Mouse (Mus musculus) liver, embryonic 15.5 days (tissue): ENCODE results near the gene Fam129b. TPM values are rescaled to one million over a fixed set of nuclear protein-coding genes. Genes with fewer than 3 reads are reported as not detected.

Experiments used
- ATAC-seq: fragments of 200-750 bp; cut with Nextera tagmentation; 2 replicates; pipeline ENCODE4 v1.8.0; 2017; ENCODE audit warnings: moderate number of reproducible peaks, mild to moderate bottlenecking, moderate library complexity; ENCODE audit not compliant: insufficient read depth
- H3K27ac ChIP-seq: fragments of 300-500 bp; sonication (generic); replicated peaks from 2 replicates; pipeline ENCODE4 v1.5.1; 2015; ENCODE audit warnings: mild to moderate bottlenecking, inconsistent platforms
- H3K27me3 ChIP-seq: fragments of 300-500 bp; sonication (generic); 2 replicates; pipeline ENCODE4 v1.6.1; 2015; ENCODE audit warnings: mild to moderate bottlenecking, inconsistent platforms
- H3K36me3 ChIP-seq: fragments of 300-500 bp; sonication (generic); replicated peaks from 2 replicates; pipeline ENCODE4 v1.6.1; 2015; ENCODE audit warnings: moderate library complexity, mild to moderate bottlenecking, inconsistent platforms
- H3K4me1 ChIP-seq: fragments of 300-500 bp; sonication (generic); replicated peaks from 2 replicates; pipeline ENCODE4 v1.6.1; 2015; ENCODE audit warnings: inconsistent platforms
- H3K4me2 ChIP-seq: fragments of 300-500 bp; sonication (generic); 2 replicates; pipeline ENCODE4 v1.6.1; 2015; ENCODE audit warnings: moderate library complexity, mild to moderate bottlenecking, inconsistent platforms
- H3K4me3 ChIP-seq: fragments of 300-500 bp; sonication (generic); replicated peaks from 2 replicates; pipeline ENCODE4 v1.5.1; 2015; ENCODE audit warnings: mild to moderate bottlenecking, inconsistent platforms
- H3K9ac ChIP-seq: fragments of 300-500 bp; sonication (generic); 2 replicates; pipeline ENCODE4 v1.6.1; 2015; ENCODE audit warnings: moderate library complexity, mild to moderate bottlenecking, inconsistent platforms
- H3K9me3 ChIP-seq: fragments of 300-500 bp; sonication (generic); replicated peaks from 2 replicates; pipeline ENCODE4 v1.6.1; 2016; ENCODE audit warnings: inconsistent platforms
- WGBS: fragments of 180-500 bp; shearing (Covaris S2); methylation state at CpG from one replicate; pipeline ENCODE4 v1.1.7; 2015; ENCODE audit warnings: mixed read lengths; ENCODE audit not compliant: insufficient replicate concordance; 5-methylcytosine and 5-hydroxymethylcytosine counted together
- polyA plus RNA-seq: library from polyadenylated mRNA; unstranded; fragments of >200 nt; fragmentation: Nextera tagmentation; extraction: Ambion mirVana; gene quantifications from 2 replicates; pipeline ENCODE4 v1.2.1, GENCODE M21; 2015

The Fam129b gene
- polyA plus RNA-seq, 1 experiment from 2014 or later, result 8.5 TPM

- Histone ChIP-seq H3K4me2 (no peak overlapping the region), H3K27me3 (peaks cover 25% of the 10 kb centered on the region), H3K4me3 (no peak overlapping the region), H3K4me1 (peaks cover 81% of the 10 kb centered on the region), H3K9me3 (no peaks in the 10 kb centered on the region), H3K27ac (no peak overlapping the region), H3K9ac (no peak overlapping the region), H3K36me3 (no peaks in the 10 kb centered on the region)
- ATAC-seq, result no peak
- WGBS, result 79% methylated on average over 3 of the region's 3 CpGs
These were observed 2.5 kb downstream of the Fam129b start for GRCm38 (mm10) chr2:32878396-32878795.

DNA sequence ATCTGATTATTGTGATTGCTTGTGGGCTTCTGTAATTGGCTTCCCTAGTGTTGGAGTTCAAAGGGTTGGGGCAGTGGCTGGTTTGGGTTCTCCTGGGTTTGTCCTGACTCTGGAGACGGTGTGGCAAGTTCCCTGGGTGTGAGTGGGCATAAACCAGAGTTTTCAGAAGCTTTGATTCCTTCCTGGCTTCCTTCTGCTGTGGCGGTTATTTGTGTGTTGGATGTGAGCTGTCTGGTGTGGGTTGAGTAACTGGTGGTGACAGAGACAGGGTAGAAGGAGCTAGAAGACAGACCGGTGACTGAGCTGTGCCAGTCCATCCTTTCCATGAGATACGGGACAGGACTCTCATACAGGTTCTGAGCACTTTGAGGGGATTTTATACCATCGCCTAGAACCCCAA is 3.7 kb downstream of the Fam129b start:
- H3K4me2 ChIP-seq, result no peak overlapping the region
- H3K27ac ChIP-seq, result no peak overlapping the region
- H3K36me3 ChIP-seq, result no peaks in the 10 kb centered on the region
- peaks cover 23% of the 10 kb centered on the region for H3K27me3 ChIP-seq
- H3K4me1 ChIP-seq, result peaks cover 81% of the 10 kb centered on the region
- no peak overlapping the region for H3K4me3 ChIP-seq
- WGBS, result 63% methylated on average over 5 of the region's 5 CpGs
- no peaks in the 10 kb centered on the region for H3K9me3 ChIP-seq
- H3K9ac ChIP-seq, result no peak overlapping the region
- no peak for ATAC-seq

GRCm38 (mm10) chr2:32881054-32881453 is 5.1 kb downstream of the Fam129b start:
- Histone ChIP-seq H3K27me3 (peaks cover 8% of the 10 kb centered on the region), H3K4me3 (no peak overlapping the region), H3K9ac (no peak overlapping the region), H3K27ac (peak overlapping the region; percentile 48; the same call in 1 of the 2 replicates), H3K4me2 (no peak overlapping the region), H3K36me3 (no peaks in the 10 kb centered on the region), H3K9me3 (no peaks in the 10 kb centered on the region), H3K4me1 (peaks cover 76% of the 10 kb centered on the region)
- ATAC-seq, result no peak
- 46% methylated on average over 6 of the region's 6 CpGs for WGBS

GRCm38 (mm10) chr2:32881723-32882122 is 5.8 kb downstream of the Fam129b start:
- WGBS, result 11% methylated on average over 3 of the region's 3 CpGs
- H3K4me3 ChIP-seq, result no peak overlapping the region
- H3K9me3 ChIP-seq, result no peaks in the 10 kb centered on the region
- no peak for ATAC-seq
- no peak overlapping the region for H3K9ac ChIP-seq
- peak overlapping the region; percentile 48; the same call in 1 of the 2 replicates for H3K27ac ChIP-seq
- H3K4me2 ChIP-seq, result no peak overlapping the region
- no peaks in the 10 kb centered on the region for H3K36me3 ChIP-seq
- peaks cover 69% of the 10 kb centered on the region for H3K4me1 ChIP-seq
- peaks cover 1% of the 10 kb centered on the region for H3K27me3 ChIP-seq

- H3K9ac ChIP-seq, result no peak overlapping the region
- peaks cover 62% of the 10 kb centered on the region for H3K4me1 ChIP-seq
- WGBS, result 18% methylated on average over 11 of the region's 21 CpGs
These were observed 6.5 kb downstream of the Fam129b start for GRCm38 (mm10) chr2:32882283-32883043.

DNA sequence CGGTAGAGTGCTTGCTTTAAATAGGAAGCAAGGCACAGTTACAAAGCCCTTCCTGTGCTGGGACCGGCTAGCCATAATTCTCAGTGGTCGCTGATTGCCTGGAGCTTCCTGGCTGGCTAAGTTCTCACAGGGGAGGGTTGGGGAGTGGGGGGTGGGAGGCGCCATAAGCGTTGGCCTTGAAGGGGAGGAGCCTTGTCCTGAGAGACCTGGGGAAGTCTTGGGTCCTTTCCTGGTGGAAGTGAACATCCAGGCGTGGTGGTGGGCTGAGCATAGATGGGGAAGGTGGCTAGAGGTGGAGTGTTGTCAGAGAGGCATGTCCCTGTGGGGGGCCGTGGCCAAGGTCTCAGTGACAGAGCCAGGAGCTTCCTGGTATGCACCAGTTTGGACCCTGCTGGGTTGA is 8.8 kb downstream of the Fam129b start:
- 16% methylated on average over 7 of the region's 7 CpGs for WGBS
- H3K9ac ChIP-seq, result no peak overlapping the region
- no peak overlapping the region for H3K27ac ChIP-seq

More at GRCm38 (mm10) chr2:32882283-32883043, 6.5 kb downstream of the Fam129b start:
- Histone ChIP-seq H3K36me3 (no peaks in the 10 kb centered on the region), H3K4me3 (no peak overlapping the region), H3K4me2 (peak overlapping the region; percentile 33), H3K27me3 (no peaks in the 10 kb centered on the region; the same call in 1 of the 2 replicates), H3K9me3 (no peaks in the 10 kb centered on the region), H3K27ac (peak overlapping the region; percentile 45; the same call in 1 of the 2 replicates)
- no peak for ATAC-seq

DNA sequence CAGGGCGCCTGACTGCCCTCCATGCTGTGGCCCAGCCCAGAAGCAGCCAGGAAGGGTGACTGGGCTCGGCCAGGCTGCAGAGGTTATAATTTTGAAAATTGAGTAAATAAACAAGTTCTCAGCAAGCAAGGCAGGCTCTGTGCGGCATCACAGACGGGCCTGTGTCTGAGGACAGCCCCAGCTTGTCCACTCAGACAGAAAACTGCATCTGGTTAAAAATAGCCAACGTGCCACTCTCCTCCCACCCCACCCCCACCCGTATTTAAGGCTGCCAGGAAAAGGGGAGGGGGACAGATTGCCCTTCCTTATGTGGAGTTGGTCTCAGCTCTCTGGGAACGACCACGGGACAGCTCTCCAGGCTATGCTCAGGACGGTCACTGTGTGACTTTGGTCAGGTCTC is 12.1 kb downstream of the Fam129b start:
- Histone ChIP-seq H3K4me2 (no peak overlapping the region), H3K9me3 (no peaks in the 10 kb centered on the region), H3K27me3 (no peaks in the 10 kb centered on the region), H3K4me1 (peaks cover 43% of the 10 kb centered on the region), H3K36me3 (no peaks in the 10 kb centered on the region), H3K4me3 (no peak overlapping the region), H3K9ac (no peak overlapping the region), H3K27ac (no peak overlapping the region)
- ATAC-seq, result no peak
- 31% methylated on average over 9 of the region's 9 CpGs for WGBS

More for the DNA sequence above, 8.8 kb downstream of the Fam129b start:
- Histone ChIP-seq H3K36me3 (no peaks in the 10 kb centered on the region), H3K4me3 (no peak overlapping the region), H3K4me1 (peaks cover 53% of the 10 kb centered on the region), H3K4me2 (no peak overlapping the region), H3K9me3 (no peaks in the 10 kb centered on the region), H3K27me3 (no peaks in the 10 kb centered on the region)
- ATAC-seq, result no peak

- H3K9ac ChIP-seq, result no peak overlapping the region
- ATAC-seq, result 0 out of 2 replicates have a peak, but pooled peaks have one; percentile 6
- no peaks in the 10 kb centered on the region for H3K9me3 ChIP-seq
- 31% methylated on average over 3 of the region's 3 CpGs for WGBS
- no peaks in the 10 kb centered on the region for H3K27me3 ChIP-seq
- no peak overlapping the region for H3K4me2 ChIP-seq
- peaks cover 46% of the 10 kb centered on the region for H3K4me1 ChIP-seq
- no peak overlapping the region for H3K4me3 ChIP-seq
- no peak overlapping the region for H3K27ac ChIP-seq
- no peaks in the 10 kb centered on the region for H3K36me3 ChIP-seq
These were observed 12.6 kb downstream of the Fam129b start for GRCm38 (mm10) chr2:32888551-32888950.

DNA sequence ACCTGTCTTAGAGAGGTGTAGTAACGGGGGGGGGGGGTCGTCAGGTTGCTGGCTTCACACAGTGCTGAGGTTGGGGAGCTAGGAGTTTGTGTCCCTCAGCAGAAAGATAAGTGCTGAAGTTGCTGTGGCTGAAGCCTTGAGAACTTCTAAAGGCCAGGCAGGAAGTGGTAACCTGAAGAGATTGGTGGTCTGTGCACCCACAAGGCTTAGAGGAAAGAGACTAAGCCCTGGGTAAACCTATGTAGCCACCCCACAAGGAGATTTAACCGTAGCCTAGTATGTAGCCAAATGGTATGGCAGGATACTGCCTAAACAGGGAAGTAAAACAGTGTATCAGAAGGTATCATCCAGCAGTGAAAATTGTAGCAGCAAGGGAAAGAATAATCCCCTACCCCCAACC is 14.4 kb downstream of the Fam129b start:
- ATAC-seq, result no peak
- no peaks in the 10 kb centered on the region for H3K9me3 ChIP-seq
- H3K4me1 ChIP-seq, result peaks cover 55% of the 10 kb centered on the region
- WGBS, result 23% methylated on average over 3 of the region's 3 CpGs
- no peaks in the 10 kb centered on the region for H3K27me3 ChIP-seq
- no peak overlapping the region; the same call in 1 of the 2 replicates for H3K27ac ChIP-seq
- no peaks in the 10 kb centered on the region for H3K36me3 ChIP-seq
- no peak overlapping the region for H3K4me2 ChIP-seq
- H3K4me3 ChIP-seq, result no peak overlapping the region
- no peak overlapping the region for H3K9ac ChIP-seq

DNA sequence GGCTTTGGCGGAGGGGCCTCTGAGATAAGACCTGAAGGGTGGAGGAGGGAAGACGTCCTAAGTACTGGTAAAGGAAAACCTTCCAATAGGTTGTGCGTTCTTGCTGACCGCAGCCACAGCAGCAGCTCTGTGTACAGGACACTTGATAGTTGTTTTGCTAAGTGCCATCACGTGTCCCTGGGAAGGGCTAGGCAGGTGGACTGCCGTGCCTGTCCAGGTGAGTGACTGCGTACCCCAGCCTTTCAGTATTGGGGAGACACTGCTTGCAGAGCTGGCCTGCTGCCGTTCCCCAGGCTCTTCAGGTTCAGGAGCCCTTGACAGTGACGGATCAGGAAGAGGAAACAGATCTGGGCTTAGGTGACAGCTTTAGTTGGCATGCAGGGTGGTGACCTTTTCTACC is 15.4 kb downstream of the Fam129b start:
- 32% methylated on average over 9 of the region's 9 CpGs for WGBS
- Histone ChIP-seq H3K4me1 (peaks cover 64% of the 10 kb centered on the region), H3K36me3 (no peaks in the 10 kb centered on the region), H3K4me3 (no peak overlapping the region), H3K27me3 (no peaks in the 10 kb centered on the region), H3K9ac (no peak overlapping the region), H3K9me3 (no peaks in the 10 kb centered on the region), H3K27ac (no peak overlapping the region), H3K4me2 (no peak overlapping the region)
- no peak for ATAC-seq

- Histone ChIP-seq H3K9me3 (no peaks in the 10 kb centered on the region), H3K4me2 (peak overlapping the region; percentile 15; the same call in 1 of the 2 replicates), H3K9ac (no peak overlapping the region), H3K27ac (no peak overlapping the region), H3K4me3 (no peak overlapping the region), H3K36me3 (no peaks in the 10 kb centered on the region), H3K27me3 (no peaks in the 10 kb centered on the region), H3K4me1 (peaks cover 75% of the 10 kb centered on the region)
- 26% methylated on average over 14 of the region's 14 CpGs for WGBS
- ATAC-seq, result no peak
These were observed 16.6 kb downstream of the Fam129b start for GRCm38 (mm10) chr2:32892490-32892889.
